Mouse (Mus musculus) MEL (cell line): ENCODE results near the gene Ggct. TPM values are rescaled to one million over a fixed set of nuclear protein-coding genes. Genes with fewer than 3 reads are reported as not detected.
A peak's percentile ranks its signal among the peaks of the same experiment; 100 is the strongest.

Experiments
- DNase-seq: peaks from one replicate; pipeline ENCODE4 v3.0.0; 2011; ENCODE audit warnings: low read depth, low spot score
- H3K27ac ChIP-seq: 2 replicates; pipeline ENCODE4 v1.5.1; 2012; ENCODE audit warnings: low read depth, mild to moderate bottlenecking, control low read depth, low read length, moderate library complexity; ENCODE audit not compliant: control insufficient read depth
- H3K27me3 ChIP-seq, 2 experiments: fragments of 150-350 bp in 1 of 2; sonication (generic) in 1 of 2; 2 replicates each; pipeline ENCODE4 v1.6.1; 2012; ENCODE audit warnings: low read length in 2 of 2, mild to moderate bottlenecking in 2 of 2, improper control_type of control experiment in 1 of 2, moderate library complexity in 1 of 2; ENCODE audit not compliant: insufficient read depth in 2 of 2, control insufficient read depth in 1 of 2
- H3K36me3 ChIP-seq, 2 experiments: 2 replicates each; pipeline ENCODE4 v1.6.1; 2012 to 2014; ENCODE audit warnings: low read length in 2 of 2, improper control_type of control experiment in 1 of 2, inconsistent platforms in 1 of 2, mild to moderate bottlenecking in 1 of 2; ENCODE audit not compliant: insufficient read depth in 2 of 2, control insufficient read depth in 1 of 2
- H3K4me1 ChIP-seq, 2 experiments: fragments of 150-350 bp in 1 of 2; sonication (generic) in 1 of 2; 2 replicates each; pipeline ENCODE4 v1.6.1; 2012; ENCODE audit warnings: low read length in 2 of 2, improper control_type of control experiment in 1 of 2, mild to moderate bottlenecking in 1 of 2; ENCODE audit not compliant: insufficient read depth in 2 of 2, control insufficient read depth in 1 of 2
- H3K4me3 ChIP-seq, 2 experiments: fragments of 150-350 bp in 1 of 2; sonication (generic) in 1 of 2; 2 replicates each; pipeline ENCODE4 v1.5.1; 2012; ENCODE audit warnings: low read depth in 2 of 2, low read length in 2 of 2, mild to moderate bottlenecking in 2 of 2, moderate library complexity in 2 of 2, control low read depth in 1 of 2, improper control_type of control experiment in 1 of 2; ENCODE audit not compliant: control insufficient read depth in 1 of 2, insufficient read depth in 1 of 2
- H3K79me2 ChIP-seq: 2 replicates; pipeline ENCODE4 v1.6.1; 2012; ENCODE audit warnings: mild to moderate bottlenecking, low read length, moderate library complexity; ENCODE audit not compliant: control insufficient read depth, poor library complexity, insufficient read depth
- H3K9ac ChIP-seq: 2 replicates; pipeline ENCODE4 v1.6.1; 2012; ENCODE audit warnings: low read depth, mild to moderate bottlenecking, control low read depth, low read length, moderate library complexity; ENCODE audit not compliant: control insufficient read depth, poor library complexity, severe bottlenecking
- H3K9me3 ChIP-seq: fragments of 150-350 bp; sonication (generic); replicated peaks from 2 replicates; pipeline ENCODE4 v1.6.1; 2012; ENCODE audit warnings: mild to moderate bottlenecking, low read length, improper control_type of control experiment, moderate library complexity; ENCODE audit not compliant: insufficient read depth
- BHLHE40 ChIP-seq: IDR thresholded peaks from 2 replicates; pipeline ENCODE4 v1.6.1; 2012; ENCODE audit warnings: low read depth, mild to moderate bottlenecking, inconsistent platforms, low read length, improper control_type of control experiment, borderline replicate concordance
- CHD1 ChIP-seq: IDR thresholded peaks from 2 replicates; pipeline ENCODE4 v1.6.1; 2012; ENCODE audit warnings: low read depth, mild to moderate bottlenecking, inconsistent platforms, low read length, improper control_type of control experiment
- CHD2 ChIP-seq: IDR thresholded peaks from 2 replicates; pipeline ENCODE4 v1.6.1; 2011; ENCODE audit warnings: low read length, improper control_type of control experiment
- CTCF ChIP-seq, 3 experiments: IDR thresholded peaks in 2 of 3; conservative IDR thresholded peaks in 1 of 3; 2 replicates each; pipeline ENCODE4 v1.5.1; 2011 to 2012; ENCODE audit warnings: low read length in 3 of 3, low read depth in 2 of 3, mild to moderate bottlenecking in 2 of 3, improper control_type of control experiment in 1 of 3, inconsistent platforms in 1 of 3, mixed read lengths in 1 of 3, moderate library complexity in 1 of 3; ENCODE audit not compliant: control insufficient read depth in 1 of 3, insufficient read depth in 1 of 3, poor library complexity in 1 of 3, severe bottlenecking in 1 of 3
- E2F4 ChIP-seq: IDR thresholded peaks from 2 replicates; pipeline ENCODE4 v1.6.1; 2011; ENCODE audit warnings: low read depth, low read length, improper control_type of control experiment, borderline replicate concordance
- ELF1 ChIP-seq: IDR thresholded peaks from 2 replicates; pipeline ENCODE4 v1.6.1; 2014; ENCODE audit warnings: low read depth, mild to moderate bottlenecking, inconsistent platforms, low read length, improper control_type of control experiment, moderate library complexity
- EP300 ChIP-seq, 2 experiments: IDR thresholded peaks; 2 replicates each; pipeline ENCODE4 v1.6.1; 2011; ENCODE audit warnings: improper control_type of control experiment in 2 of 2, low read length in 2 of 2, low read depth in 1 of 2, mild to moderate bottlenecking in 1 of 2
- ETS1 ChIP-seq: IDR thresholded peaks from 2 replicates; pipeline ENCODE4 v1.6.1; 2012; ENCODE audit warnings: low read depth, mild to moderate bottlenecking, inconsistent platforms, low read length, improper control_type of control experiment, moderate library complexity
- GABPA ChIP-seq: IDR thresholded peaks from 2 replicates; pipeline ENCODE4 v1.6.1; 2012; ENCODE audit warnings: low read depth, mild to moderate bottlenecking, inconsistent platforms, low read length, improper control_type of control experiment, moderate library complexity
- GATA1 ChIP-seq: IDR thresholded peaks from 2 replicates; pipeline ENCODE4 v1.6.1; 2011; ENCODE audit warnings: low read depth, low read length, improper control_type of control experiment
- HCFC1 ChIP-seq: IDR thresholded peaks from 2 replicates; pipeline ENCODE4 v1.6.1; 2012; ENCODE audit warnings: low read depth, mild to moderate bottlenecking, inconsistent platforms, low read length, improper control_type of control experiment, moderate library complexity
- KAT2A ChIP-seq: conservative IDR thresholded peaks from 2 replicates; pipeline ENCODE4 v1.6.1; 2012; ENCODE audit warnings: low read depth, low read length, improper control_type of control experiment, inconsistent platforms
- MAFK ChIP-seq: IDR thresholded peaks from 2 replicates; pipeline ENCODE4 v1.6.1; 2011; ENCODE audit warnings: low read depth, mild to moderate bottlenecking, low read length, improper control_type of control experiment, borderline replicate concordance
- MAX ChIP-seq: IDR thresholded peaks from 2 replicates; pipeline ENCODE4 v1.6.1; 2011; ENCODE audit warnings: low read length, improper control_type of control experiment
- MAZ ChIP-seq: IDR thresholded peaks from 2 replicates; pipeline ENCODE4 v1.6.1; 2012; ENCODE audit warnings: low read depth, mild to moderate bottlenecking, inconsistent platforms, low read length, improper control_type of control experiment
- MEF2A ChIP-seq: IDR thresholded peaks from 2 replicates; pipeline ENCODE4 v1.6.1; 2014; ENCODE audit warnings: low read depth, mild to moderate bottlenecking, inconsistent platforms, low read length, improper control_type of control experiment; ENCODE audit not compliant: poor library complexity, insufficient replicate concordance, severe bottlenecking; ENCODE audit errors: extremely low read depth
- MXI1 ChIP-seq: IDR thresholded peaks from 2 replicates; pipeline ENCODE4 v1.6.1; 2011; ENCODE audit warnings: mild to moderate bottlenecking, low read depth, low read length, improper control_type of control experiment
- MYB ChIP-seq: IDR thresholded peaks from 2 replicates; pipeline ENCODE4 v1.6.1; 2011; ENCODE audit warnings: mild to moderate bottlenecking, low read depth, low read length, improper control_type of control experiment
- MYC ChIP-seq: IDR thresholded peaks from 2 replicates; pipeline ENCODE4 v1.6.1; 2011; ENCODE audit warnings: low read depth, mild to moderate bottlenecking, low read length, improper control_type of control experiment, moderate library complexity
- NELFE ChIP-seq: IDR thresholded peaks from 2 replicates; pipeline ENCODE4 v1.6.1; 2011; ENCODE audit warnings: low read depth, low read length, improper control_type of control experiment
- NRF1 ChIP-seq: IDR thresholded peaks from 2 replicates; pipeline ENCODE4 v1.6.1; 2014; ENCODE audit warnings: low read depth, mild to moderate bottlenecking, inconsistent platforms, low read length, improper control_type of control experiment, moderate library complexity; ENCODE audit not compliant: poor library complexity, insufficient read depth, severe bottlenecking
- POLR2A ChIP-seq, 2 experiments: IDR thresholded peaks; 2 replicates each; pipeline ENCODE4 v1.6.1; 2011 to 2012; ENCODE audit warnings: low read length in 2 of 2, mild to moderate bottlenecking in 2 of 2, control low read depth in 1 of 2, improper control_type of control experiment in 1 of 2, low read depth in 1 of 2, moderate library complexity in 1 of 2; ENCODE audit not compliant: control insufficient read depth in 1 of 2, insufficient read depth in 1 of 2, poor library complexity in 1 of 2
- POLR2AphosphoS5 ChIP-seq: IDR thresholded peaks from 2 replicates; pipeline ENCODE4 v1.6.1; 2012; ENCODE audit warnings: low read depth, borderline replicate concordance, mild to moderate bottlenecking, inconsistent platforms, low read length, moderate library complexity, mixed read lengths
- RAD21 ChIP-seq: IDR thresholded peaks from 2 replicates; pipeline ENCODE4 v1.6.1; 2011; ENCODE audit warnings: mild to moderate bottlenecking, low read depth, low read length, improper control_type of control experiment
- RCOR1 ChIP-seq: IDR thresholded peaks from 2 replicates; pipeline ENCODE4 v1.6.1; 2012; ENCODE audit warnings: low read depth, mild to moderate bottlenecking, inconsistent platforms, low read length, improper control_type of control experiment
- SIN3A ChIP-seq: IDR thresholded peaks from 2 replicates; pipeline ENCODE4 v1.6.1; 2012; ENCODE audit warnings: low read length, improper control_type of control experiment, inconsistent platforms
- SMC3 ChIP-seq: IDR thresholded peaks from 2 replicates; pipeline ENCODE4 v1.6.1; 2011; ENCODE audit warnings: low read depth, low read length, improper control_type of control experiment
- TAL1 ChIP-seq: IDR thresholded peaks from 2 replicates; pipeline ENCODE4 v1.6.1; 2012; ENCODE audit warnings: mild to moderate bottlenecking, inconsistent platforms, low read length, moderate library complexity, mixed read lengths
- TBP ChIP-seq: IDR thresholded peaks from 2 replicates; pipeline ENCODE4 v1.8.0; 2011; ENCODE audit warnings: low read depth, low read length, improper control_type of control experiment
- UBTF ChIP-seq: IDR thresholded peaks from 2 replicates; pipeline ENCODE4 v1.6.1; 2012; ENCODE audit warnings: low read depth, mild to moderate bottlenecking, inconsistent platforms, low read length, improper control_type of control experiment, moderate library complexity, borderline replicate concordance; ENCODE audit not compliant: insufficient read depth
- USF1 ChIP-seq: IDR thresholded peaks from 2 replicates; pipeline ENCODE4 v1.6.1; 2014; ENCODE audit warnings: low read depth, mild to moderate bottlenecking, inconsistent platforms, low read length, improper control_type of control experiment, moderate library complexity
- USF2 ChIP-seq, 2 experiments: IDR thresholded peaks; 2 replicates each; pipeline ENCODE4 v1.6.1; 2011 to 2012; ENCODE audit warnings: improper control_type of control experiment in 2 of 2, low read length in 2 of 2, borderline replicate concordance in 1 of 2, inconsistent platforms in 1 of 2, low read depth in 1 of 2, mild to moderate bottlenecking in 1 of 2; ENCODE audit not compliant: insufficient read depth in 1 of 2
- ZC3H11A ChIP-seq: IDR thresholded peaks from 2 replicates; pipeline ENCODE4 v1.6.1; 2012; ENCODE audit warnings: low read depth, mild to moderate bottlenecking, inconsistent platforms, low read length, improper control_type of control experiment
- ZMIZ1 ChIP-seq: IDR thresholded peaks from 2 replicates; pipeline ENCODE4 v1.6.1; 2012; ENCODE audit warnings: low read depth, mild to moderate bottlenecking, inconsistent platforms, low read length, improper control_type of control experiment, moderate library complexity
- ZNF384 ChIP-seq: IDR thresholded peaks from 2 replicates; pipeline ENCODE4 v1.6.1; 2012; ENCODE audit warnings: low read depth, mild to moderate bottlenecking, inconsistent platforms, low read length, improper control_type of control experiment
- polyA plus RNA-seq, 2 experiments: library from polyadenylated mRNA; stranded (reverse) in 1 of 2; unstranded in 1 of 2; fragments of >175 nt in 1 of 2; fragments of >200 nt in 1 of 2; gene quantifications; 2 replicates each; pipeline versions ENCODE4 v1.2.1 to v1.2.4; 2012; ENCODE audit warnings: low replicate concordance in 2 of 2, low read depth in 1 of 2; ENCODE audit not compliant: insufficient read length in 2 of 2, insufficient read depth in 1 of 2, missing spikeins in 1 of 2
- total RNA-seq: library from RNA; depleted of rRNA; stranded (reverse); fragments of 300-350 nt; gene quantifications from 2 replicates; pipeline ENCODE4 v1.2.3, GENCODE M21; 2012

Gene Ggct
- total and polyA plus RNA-seq, 3 experiments, result 23.7 to 41.6 TPM; not detected in 1

DNA sequence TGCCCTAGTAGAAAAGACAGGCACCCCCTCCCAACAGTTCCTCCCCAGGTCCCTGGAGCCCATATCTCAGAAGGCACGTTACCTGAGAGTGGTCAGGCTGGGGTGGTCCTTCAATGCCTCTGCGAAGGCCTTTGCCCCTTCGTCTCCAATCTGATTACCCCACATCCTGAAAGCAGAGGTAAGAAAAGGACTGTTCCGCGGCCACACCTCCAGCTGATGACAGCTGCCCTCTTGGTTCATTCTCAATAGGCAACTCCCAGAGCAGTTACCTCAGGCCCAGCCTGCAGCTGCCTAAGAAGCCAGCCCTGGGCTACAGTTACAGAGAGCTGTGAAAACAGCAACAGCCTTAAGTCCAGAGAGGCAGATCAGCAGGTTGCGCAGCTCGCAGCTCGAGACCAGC, 58.4 kb downstream of the Ggct start (continued):
- no peak for TF ChIP-seq ZMIZ1

DNA sequence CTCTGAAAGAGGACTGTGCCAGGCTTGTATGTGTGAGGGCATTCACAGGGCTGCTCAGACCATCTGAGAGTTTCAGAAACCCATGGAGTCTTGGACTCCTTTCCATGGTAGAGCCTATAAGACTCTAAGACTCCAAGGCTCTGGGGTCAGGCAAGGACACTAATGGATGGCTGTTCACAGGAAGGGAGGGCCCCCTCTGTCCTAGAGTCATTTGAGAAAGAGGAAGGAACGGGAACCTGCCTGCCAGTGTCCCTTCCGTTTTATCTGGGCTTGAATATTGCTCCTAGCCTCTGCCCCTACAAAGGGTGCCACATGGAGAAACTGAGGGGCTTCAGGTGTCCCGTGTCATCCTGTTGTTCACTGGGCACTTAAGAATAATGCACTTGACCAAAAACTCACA, 58.9 kb downstream of the Ggct start:
- DNase-seq, result peak; percentile 64
- no peak overlapping the region for H3K4me3 ChIP-seq
- peaks cover 0 to 13% of the 10 kb centered on the region in 2 experiments; a peak in 2 of 4 replicates for H3K36me3 ChIP-seq
- H3K9me3 ChIP-seq, result no peaks in the 10 kb centered on the region
- H3K27ac ChIP-seq, result peak overlapping the region; percentile 55; the same call in 1 of the 2 replicates
- peak overlapping the region; percentile 35; the same call in 1 of the 2 replicates for H3K9ac ChIP-seq
- H3K27me3 ChIP-seq, result no peaks in the 10 kb centered on the region
- no peaks in the 10 kb centered on the region for H3K79me2 ChIP-seq
- peaks cover 5 to 24% of the 10 kb centered on the region in 2 experiments for H3K4me1 ChIP-seq
- TF ChIP-seq EP300 (IDR thresholded peaks at IDR 0.05; ENCODE audit: low read depth in 1 of 2, low read length in 2 of 2) (peak; percentile 60 to 66), MAX (no peak), NELFE (peak; percentile 38), USF2 (IDR thresholded peaks at IDR 0.05; ENCODE audit: borderline replicate concordance in 1 of 2, insufficient read depth in 1 of 2, low read depth in 1 of 2, low read length in 2 of 2) (no peak), E2F4 (no peak), TAL1 (no peak), ZMIZ1 (no peak), RCOR1 (no peak), ELF1 (0 out of 2 replicates have a peak, but pooled peaks have one; percentile 26), HCFC1 (0 out of 2 replicates have a peak, but pooled peaks have one; percentile 16), TBP (0 out of 2 replicates have a peak, but pooled peaks have one; percentile 11), SIN3A (no peak), ZC3H11A (no peak), POLR2AphosphoS5 (no peak), GABPA (no peak), POLR2A (IDR thresholded peaks at IDR 0.05; ENCODE audit: control insufficient read depth in 1 of 2, insufficient read depth in 1 of 2, low read depth in 1 of 2, low read length in 2 of 2, poor library complexity in 1 of 2) (no peak), MAFK (no peak), BHLHE40 (no peak), MYC (no peak), NRF1 (no peak), UBTF (no peak), ZNF384 (no peak), GATA1 (0 out of 2 replicates have a peak, but pooled peaks have one; percentile 6), RAD21 (no peak), USF1 (no peak), CHD1 (no peak), MAZ (no peak), CHD2 (no peak), SMC3 (no peak), KAT2A (no peak), ETS1 (no peak), MXI1 (peak; percentile 23; the same call in 1 of the 2 replicates), MYB (no peak), MEF2A (no peak), CTCF (IDR thresholded peaks at IDR 0.05 in 2 of 3, conservative IDR thresholded peaks at IDR 0.05 in 1 of 3; ENCODE audit: control insufficient read depth in 1 of 3, insufficient read depth in 1 of 3, low read depth in 2 of 3, low read length in 3 of 3, poor library complexity in 1 of 3, severe bottlenecking in 1 of 3) (no peak)
